Mouse (Mus musculus): ENCODE results near the gene Man2b2.

The Man2b2 gene

DNA sequence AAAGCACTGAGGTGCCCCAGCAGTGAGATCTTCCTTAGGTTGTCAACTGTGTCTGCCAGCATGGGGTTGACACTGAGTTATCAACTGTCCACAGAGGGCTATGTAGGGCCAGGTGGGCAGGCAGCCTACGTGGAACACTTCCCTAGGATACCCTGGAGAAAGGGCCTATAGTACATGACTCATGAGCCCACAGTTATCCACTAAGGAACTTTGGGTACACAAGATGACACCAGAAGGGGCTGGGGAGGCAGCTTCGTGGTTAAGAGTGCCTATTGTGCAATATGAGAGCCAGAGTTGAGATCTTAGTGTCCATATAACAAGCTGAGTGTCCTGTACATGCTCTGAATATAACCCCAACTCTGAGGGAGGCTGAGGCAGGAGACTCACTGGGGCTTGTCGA is 60.9 kb downstream of the Man2b2 start:
- no peak for DNase-seq (ENCODE audit: low read depth)

DNA sequence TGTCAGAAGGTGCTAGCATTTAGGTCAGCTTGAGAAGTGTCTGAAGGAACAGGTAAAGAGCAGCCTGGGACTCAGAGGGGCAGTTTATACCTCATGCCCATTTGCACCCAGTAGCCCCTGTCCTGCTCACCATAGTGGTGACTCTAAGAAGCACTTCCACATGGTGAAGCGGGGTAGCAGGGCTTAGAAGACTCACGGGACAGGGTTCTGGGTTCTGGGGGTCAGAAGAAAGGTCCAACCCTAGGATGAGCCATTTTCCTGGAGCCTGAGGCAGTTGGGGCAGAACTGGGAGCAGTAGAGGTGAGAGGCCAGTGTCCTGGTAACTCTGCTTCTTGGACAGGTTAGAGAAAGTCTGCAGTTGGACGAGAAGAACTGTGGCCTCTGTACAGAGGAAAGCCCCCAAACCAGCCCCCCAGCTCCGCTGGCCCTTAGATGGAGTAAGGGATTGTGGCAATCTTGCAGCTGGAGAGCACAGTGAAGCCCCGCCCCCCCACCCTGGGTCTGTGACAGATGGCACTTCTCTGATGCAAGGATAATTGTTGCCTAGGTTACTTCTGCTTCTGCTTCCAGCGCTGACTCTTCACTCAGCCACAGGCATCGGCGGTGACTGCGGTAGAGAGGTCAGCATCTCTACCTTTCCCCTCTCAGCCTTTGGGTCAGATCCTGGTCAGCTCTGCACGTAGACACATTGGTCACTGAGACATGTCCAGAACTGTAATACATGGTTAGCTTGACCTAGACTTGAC is 63.3 kb downstream of the Man2b2 start:
- no peak for DNase-seq (ENCODE audit: low read depth)

DNA sequence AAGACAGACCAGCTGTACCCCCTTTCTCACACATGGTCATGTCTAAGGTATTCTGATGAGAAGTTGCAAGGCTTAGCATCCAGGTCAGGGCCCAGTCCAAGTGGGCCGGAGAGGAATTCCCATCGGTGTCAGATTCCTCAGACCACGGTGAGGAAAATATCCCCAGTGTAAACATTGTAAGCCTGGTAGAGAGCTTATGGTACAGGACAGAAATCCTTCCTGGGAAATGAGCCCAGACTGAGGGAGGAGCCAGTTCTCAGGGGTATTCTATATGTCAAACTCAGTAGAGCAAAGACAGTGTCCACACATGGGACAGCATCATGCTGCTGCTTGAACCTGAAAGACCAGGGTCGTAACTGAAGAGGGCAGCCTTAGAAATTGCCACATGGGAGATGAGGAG is 70.6 kb downstream of the Man2b2 start:
- no peak for DNase-seq (ENCODE audit: low read depth)

DNA sequence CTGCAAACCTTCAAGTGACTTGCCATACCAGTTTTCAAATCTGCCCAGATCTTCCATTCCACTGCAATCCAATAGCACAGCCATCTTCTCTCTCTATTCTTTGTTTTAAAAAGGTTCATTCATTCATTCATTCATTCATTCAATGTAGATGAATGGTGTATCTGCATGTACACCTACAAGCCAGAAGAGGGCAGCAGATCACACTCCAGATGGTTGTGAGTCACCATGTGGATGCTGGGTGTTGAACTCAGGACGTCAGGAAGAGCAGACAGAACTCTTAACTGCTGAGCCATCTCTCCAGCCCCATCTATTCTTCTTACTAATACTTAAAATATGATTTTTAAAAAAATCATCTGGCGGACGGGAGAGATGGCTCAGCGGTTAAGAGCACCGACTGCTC is 73.4 kb downstream of the Man2b2 start:
- DNase-seq (ENCODE audit: low read depth), result no peak

Data from fibroblast of lung, adult 2 months (primary cell).